Mouse (Mus musculus) embryonic facial prominence, embryonic 11.5 days (tissue): Measurements from ENCODE around the gene 4931406P16Rik. TPM values are rescaled to one million over a fixed set of nuclear protein-coding genes. Genes with fewer than 3 reads are reported as not detected.
A peak's percentile ranks its signal among the peaks of the same experiment; 100 is the strongest.

Experiments used
- ATAC-seq: fragments of 200-750 bp; cut with Nextera tagmentation; replicated peaks from 2 replicates; pipeline ENCODE4 v1.8.0; 2017; ENCODE audit warnings: low read depth; ENCODE audit not compliant: insufficient number of reproducible peaks, low FRiP score, low TSS enrichment
- DNase-seq: peaks from one replicate; pipeline ENCODE4 v3.0.0-alpha.2; 2015; ENCODE audit warnings: low spot score
- H3K27ac ChIP-seq: fragments of 300-500 bp; sonication (generic); replicated peaks from 2 replicates; pipeline ENCODE4 v1.5.1; 2014; ENCODE audit warnings: mild to moderate bottlenecking, low read depth, low read length, control low read depth
- H3K27me3 ChIP-seq: fragments of 300-500 bp; sonication (generic); 2 replicates; pipeline ENCODE4 v1.6.1; 2014; ENCODE audit warnings: mild to moderate bottlenecking, low read length, moderate library complexity, mixed read lengths; ENCODE audit not compliant: control insufficient read depth, insufficient read depth
- H3K36me3 ChIP-seq: fragments of 300-500 bp; sonication (generic); replicated peaks from 2 replicates; pipeline ENCODE4 v1.6.1; 2014; ENCODE audit warnings: low read depth, mild to moderate bottlenecking, low read length, moderate library complexity, mixed read lengths; ENCODE audit not compliant: control insufficient read depth, insufficient read depth
- H3K4me1 ChIP-seq: fragments of 300-500 bp; sonication (generic); 2 replicates; pipeline ENCODE4 v1.6.1; 2014; ENCODE audit warnings: low read length, mixed read lengths; ENCODE audit not compliant: control insufficient read depth, insufficient read depth
- H3K4me2 ChIP-seq: fragments of 300-500 bp; sonication (generic); 2 replicates; pipeline ENCODE4 v1.6.1; 2014; ENCODE audit warnings: low read depth, mild to moderate bottlenecking, control low read depth, low read length, moderate library complexity
- H3K4me3 ChIP-seq: fragments of 300-500 bp; sonication (generic); 2 replicates; pipeline ENCODE4 v1.5.1; 2014; ENCODE audit warnings: low read depth, low read length, control low read depth
- H3K9ac ChIP-seq: fragments of 300-500 bp; sonication (generic); replicated peaks from 2 replicates; pipeline ENCODE4 v1.6.1; 2014; ENCODE audit warnings: mild to moderate bottlenecking, control low read depth, low read length
- H3K9me3 ChIP-seq: fragments of 300-500 bp; sonication (generic); replicated peaks from 2 replicates; pipeline ENCODE4 v1.6.1; 2016; ENCODE audit warnings: mild to moderate bottlenecking, low read length, inconsistent platforms, mixed read lengths; ENCODE audit not compliant: control insufficient read depth
- WGBS: fragments of 180-500 bp; shearing (Covaris S2); extraction: QIAGEN DNeasy Blood & Tissue Kit; methylation state at CpG from one replicate; pipeline ENCODE4 v1.1.7; 2014; 5-methylcytosine and 5-hydroxymethylcytosine counted together
- polyA plus RNA-seq: library from polyadenylated mRNA; unstranded; fragments of >200 nt; fragmentation: Nextera tagmentation; extraction: Ambion mirVana; gene quantifications from 2 replicates; pipeline ENCODE4 v1.2.1, GENCODE M21; 2014

The 4931406P16Rik gene
- polyA plus RNA-seq, 1 experiment from 2014 or later = 30.6 TPM

DNA sequence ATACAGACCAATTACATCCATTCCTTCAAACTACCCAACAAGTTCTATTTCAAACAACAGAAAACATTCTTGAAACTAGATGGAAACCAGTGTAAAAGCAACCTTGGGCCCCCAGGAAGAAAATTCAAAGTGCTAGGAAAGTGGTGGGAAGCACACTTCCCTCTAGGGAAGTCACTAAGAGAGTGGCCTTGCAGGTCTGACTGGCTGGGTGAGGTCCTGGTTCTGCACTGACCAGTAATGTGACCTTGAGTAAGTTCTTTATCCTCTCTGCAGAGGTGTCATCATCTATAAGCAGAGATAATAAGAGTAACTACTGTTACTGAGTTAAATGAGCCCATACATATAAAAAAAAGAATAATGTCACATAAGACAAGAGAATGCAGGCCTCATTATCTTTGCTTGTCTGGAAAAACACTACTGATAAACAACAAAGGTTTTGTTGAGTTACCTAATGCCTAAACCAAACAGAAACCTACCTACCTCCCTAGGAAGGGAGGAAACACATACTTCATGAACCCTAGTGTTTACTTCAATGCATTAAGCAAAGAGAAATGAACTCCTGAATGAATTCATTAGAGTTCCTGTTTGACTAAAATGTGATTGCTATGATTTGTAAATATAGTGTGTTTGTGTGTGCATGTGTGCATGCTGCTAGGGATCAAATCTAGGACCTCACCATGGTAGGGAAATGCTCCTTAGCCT lies 22.8 kb downstream of the 4931406P16Rik start:
- no peaks in the 10 kb centered on the region for H3K36me3 ChIP-seq
- no peaks in the 10 kb centered on the region for H3K4me1 ChIP-seq
- no peak overlapping the region for H3K9ac ChIP-seq
- H3K9me3 ChIP-seq = no peaks in the 10 kb centered on the region
- no peak overlapping the region for H3K4me3 ChIP-seq
- no peak overlapping the region for H3K27ac ChIP-seq
- no peak overlapping the region for H3K4me2 ChIP-seq
- H3K27me3 ChIP-seq = no peaks in the 10 kb centered on the region
- DNase-seq (no peak), ATAC-seq (no peak)

DNA sequence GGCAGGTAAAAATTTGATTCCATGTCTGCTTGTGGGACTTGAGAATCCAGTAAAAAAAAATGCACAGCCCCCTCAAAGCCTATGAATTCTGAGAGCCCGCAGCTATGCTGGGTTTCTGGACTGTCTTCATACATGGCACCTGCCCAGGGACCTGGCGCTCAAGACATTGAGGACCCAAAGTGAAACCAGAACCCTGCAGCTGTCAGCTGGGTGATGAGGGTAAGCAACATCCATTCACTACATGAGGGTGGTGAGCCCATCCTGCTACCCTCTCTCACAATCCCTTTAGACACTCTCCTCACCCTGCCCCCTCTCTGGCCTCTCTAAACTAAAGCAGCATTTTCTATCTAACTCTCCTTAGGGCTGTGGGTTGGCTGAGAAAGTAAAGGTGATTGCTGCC lies 35.7 kb downstream of the 4931406P16Rik start:
- Histone ChIP-seq H3K27ac (no peak overlapping the region), H3K9ac (no peak overlapping the region), H3K4me3 (no peak overlapping the region), H3K4me2 (no peak overlapping the region), H3K36me3 (no peaks in the 10 kb centered on the region), H3K27me3 (no peaks in the 10 kb centered on the region), H3K9me3 (no peaks in the 10 kb centered on the region), H3K4me1 (no peaks in the 10 kb centered on the region)
- DNase-seq = no peak
- 86% methylated on average over 2 of the region's 2 CpGs for WGBS
- ATAC-seq = no peak

DNA sequence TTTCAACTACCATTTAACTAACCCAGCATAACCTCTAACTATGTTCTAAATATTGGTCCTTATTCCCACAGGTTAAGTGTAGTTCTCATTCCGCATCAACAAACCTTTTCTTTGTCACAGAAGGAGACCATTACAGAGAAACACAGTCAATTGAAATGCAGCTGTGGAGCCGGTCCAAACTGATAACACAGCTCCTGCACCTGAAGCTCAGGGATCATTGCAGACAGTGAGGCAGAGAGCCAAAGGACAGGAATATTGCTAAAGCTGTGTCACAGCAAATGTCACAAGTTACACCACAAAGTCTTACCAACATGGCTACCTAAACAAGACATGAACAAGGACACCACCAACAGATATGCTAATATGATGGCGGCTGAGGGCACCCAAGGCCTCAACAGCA lies 37.3 kb downstream of the 4931406P16Rik start:
- H3K27me3 ChIP-seq = no peaks in the 10 kb centered on the region
- WGBS = 95% methylated on average over 3 of the region's 3 CpGs

DNA sequence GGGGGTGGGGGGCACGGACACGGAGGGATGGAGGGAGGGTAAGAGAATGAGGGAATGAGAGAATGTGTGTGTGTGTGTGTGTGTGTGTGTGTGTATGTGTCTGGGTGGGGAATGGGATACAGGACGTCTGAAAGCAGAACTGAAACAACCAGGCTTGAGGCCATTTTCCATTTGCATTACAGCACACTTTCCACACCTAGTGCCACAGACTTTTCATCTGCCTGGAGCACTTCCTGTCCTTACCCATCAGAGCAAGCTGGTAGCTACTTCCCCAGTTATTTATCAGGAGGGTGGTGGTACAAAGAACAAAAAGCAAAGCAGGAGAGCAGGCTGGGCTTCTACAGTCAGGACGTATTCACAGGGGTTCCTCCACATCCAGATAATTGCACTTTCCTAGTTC lies 40.9 kb downstream of the 4931406P16Rik start:
- no peak for ATAC-seq
- no peak overlapping the region for H3K27ac ChIP-seq
- WGBS = 50% methylated on average over 4 of the region's 4 CpGs
- H3K36me3 ChIP-seq = no peaks in the 10 kb centered on the region
- no peak for DNase-seq
- no peaks in the 10 kb centered on the region for H3K9me3 ChIP-seq
- no peak overlapping the region for H3K4me3 ChIP-seq
- H3K27me3 ChIP-seq = no peaks in the 10 kb centered on the region
- no peaks in the 10 kb centered on the region for H3K4me1 ChIP-seq
- H3K4me2 ChIP-seq = no peak overlapping the region
- H3K9ac ChIP-seq = no peak overlapping the region

More for the DNA sequence above, 37.3 kb downstream of the 4931406P16Rik start:
- H3K9me3 ChIP-seq = no peaks in the 10 kb centered on the region
- ATAC-seq = no peak
- no peaks in the 10 kb centered on the region for H3K36me3 ChIP-seq
- H3K4me2 ChIP-seq = no peak overlapping the region
- H3K4me1 ChIP-seq = no peaks in the 10 kb centered on the region
- no peak overlapping the region for H3K27ac ChIP-seq
- no peak for DNase-seq
- H3K9ac ChIP-seq = no peak overlapping the region
- H3K4me3 ChIP-seq = no peak overlapping the region

DNA sequence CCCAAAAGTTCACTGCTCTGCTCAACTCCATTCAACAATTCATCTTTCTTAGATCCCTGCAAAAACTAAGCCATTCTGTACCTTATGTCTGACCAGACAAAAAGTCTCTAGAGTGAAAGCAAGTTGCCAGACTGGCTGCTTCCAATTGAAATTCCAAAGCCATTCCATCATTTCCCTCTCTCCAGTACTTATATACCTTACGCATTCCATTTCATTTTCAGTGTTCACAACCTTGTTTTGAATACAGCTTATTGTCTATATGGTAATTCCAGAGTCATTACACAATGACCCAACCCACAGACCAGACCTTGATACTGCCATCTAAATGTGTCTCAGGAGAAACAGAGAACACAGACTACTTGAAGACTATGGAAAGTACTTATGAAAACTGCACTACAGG lies 44.9 kb downstream of the 4931406P16Rik start:
- no peaks in the 10 kb centered on the region for H3K9me3 ChIP-seq
- H3K9ac ChIP-seq = no peak overlapping the region
- 41% methylated on average over 1 of the region's 1 CpGs for WGBS
- H3K36me3 ChIP-seq = no peaks in the 10 kb centered on the region
- ATAC-seq = no peak
- peak; percentile 63 for DNase-seq
- H3K4me3 ChIP-seq = no peak overlapping the region
- no peak overlapping the region for H3K27ac ChIP-seq
- H3K4me1 ChIP-seq = no peaks in the 10 kb centered on the region
- H3K4me2 ChIP-seq = no peak overlapping the region
- H3K27me3 ChIP-seq = no peaks in the 10 kb centered on the region

DNA sequence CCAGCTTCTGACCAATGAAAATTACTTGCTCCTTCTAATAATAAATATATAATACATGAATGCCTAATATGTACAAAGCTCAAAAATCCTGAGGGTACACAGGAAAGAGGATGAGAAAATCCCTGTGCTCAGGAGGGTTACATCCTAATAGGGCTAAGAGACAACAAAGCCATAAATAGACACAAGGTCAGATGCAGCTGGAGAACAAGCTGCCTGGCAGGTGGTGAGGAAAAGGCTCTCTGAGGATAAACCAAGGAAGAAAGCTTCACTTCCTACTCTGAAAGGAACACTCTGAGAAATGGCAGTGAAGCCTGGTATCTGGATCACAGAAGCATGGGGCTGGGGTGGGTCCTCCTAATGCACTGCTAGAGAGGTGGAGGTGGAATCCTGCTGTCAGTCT lies 46.9 kb downstream of the 4931406P16Rik start:
- H3K4me3 ChIP-seq = no peak overlapping the region

DNA sequence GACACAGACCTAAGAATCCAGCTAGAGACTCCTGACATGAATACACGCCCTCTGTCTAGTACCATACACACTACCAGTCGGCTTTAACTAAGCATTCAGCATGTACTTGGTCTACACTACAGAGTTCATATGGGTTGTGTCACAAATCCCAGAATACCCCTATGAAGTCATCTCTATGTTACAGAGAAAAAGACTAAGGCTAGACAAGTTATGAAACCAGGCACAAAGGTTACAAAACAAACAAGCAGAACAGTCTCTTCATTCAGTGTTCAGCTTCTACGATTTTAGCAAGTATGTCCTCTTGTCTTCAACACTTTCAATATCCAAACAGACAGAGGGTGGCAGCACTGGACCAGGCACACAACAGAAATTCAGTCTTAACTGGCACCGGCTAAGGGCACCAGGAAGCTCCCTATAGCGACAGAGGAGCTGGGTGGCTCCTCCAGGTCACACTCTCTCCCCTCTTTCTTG lies 47.4 kb downstream of the 4931406P16Rik start:
- ATAC-seq = no peak
- peak; percentile 32 for DNase-seq
- 66% methylated on average over 5 of the region's 5 CpGs for WGBS

More for the DNA sequence above, 46.9 kb downstream of the 4931406P16Rik start:
- no peaks in the 10 kb centered on the region for H3K4me1 ChIP-seq
- H3K27me3 ChIP-seq = no peaks in the 10 kb centered on the region
- no peaks in the 10 kb centered on the region for H3K9me3 ChIP-seq
- no peak overlapping the region for H3K4me2 ChIP-seq
- no peak overlapping the region for H3K9ac ChIP-seq
- H3K36me3 ChIP-seq = no peaks in the 10 kb centered on the region
- H3K27ac ChIP-seq = no peak overlapping the region
- no peak for DNase-seq
- no peak for ATAC-seq

DNA sequence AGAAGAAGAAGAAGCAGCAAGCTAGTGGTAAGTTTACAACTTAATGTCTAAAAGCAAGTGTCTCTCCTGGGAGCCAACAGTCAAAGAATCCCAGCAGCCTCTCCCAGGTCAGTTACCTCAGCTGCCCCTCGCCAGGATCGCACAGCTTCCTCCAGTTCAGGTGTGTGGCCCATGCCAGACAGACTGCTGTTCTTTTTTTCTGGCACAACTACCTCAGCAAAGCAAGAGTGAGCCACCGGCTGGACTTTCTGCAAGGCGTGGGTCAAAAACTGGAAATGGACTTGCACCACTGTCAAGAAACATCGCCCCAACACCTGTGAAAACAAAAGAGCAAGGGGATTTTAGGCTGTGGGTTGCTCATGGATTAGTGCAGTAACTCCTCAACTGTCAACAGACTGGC lies 49.9 kb downstream of the 4931406P16Rik start:
- DNase-seq (no peak), ATAC-seq (no peak)
- no peaks in the 10 kb centered on the region for H3K27me3 ChIP-seq
- 90% methylated on average over 5 of the region's 5 CpGs for WGBS
- no peak overlapping the region for H3K4me3 ChIP-seq
- no peak overlapping the region for H3K4me2 ChIP-seq
- no peak overlapping the region for H3K27ac ChIP-seq
- H3K4me1 ChIP-seq = no peaks in the 10 kb centered on the region
- no peaks in the 10 kb centered on the region for H3K9me3 ChIP-seq
- no peak overlapping the region for H3K9ac ChIP-seq
- H3K36me3 ChIP-seq = no peaks in the 10 kb centered on the region

More for the DNA sequence above, 47.4 kb downstream of the 4931406P16Rik start:
- H3K4me2 ChIP-seq = no peak overlapping the region
- no peak overlapping the region for H3K4me3 ChIP-seq
- no peak overlapping the region for H3K9ac ChIP-seq
- H3K27me3 ChIP-seq = no peaks in the 10 kb centered on the region
- no peaks in the 10 kb centered on the region for H3K4me1 ChIP-seq
- H3K27ac ChIP-seq = no peak overlapping the region
- no peaks in the 10 kb centered on the region for H3K36me3 ChIP-seq
- H3K9me3 ChIP-seq = no peaks in the 10 kb centered on the region
